Mouse (Mus musculus): ENCODE data around the gene Vezt.
A peak's percentile ranks its signal among the peaks of the same experiment; 100 is the strongest.

GRCm38 (mm10) chr10:93945843-93946499 is 89.6 kb downstream of the Vezt start:
- TF ChIP-seq MYOD1 (IDR thresholded peaks at IDR 0.05; ENCODE audit: control insufficient read depth in 1 of 3, insufficient read length in 2 of 3, low read depth in 2 of 3) (peak in 2 of 3 experiments; percentile 59 to 75), USF1 (IDR thresholded peaks at IDR 0.05; ENCODE audit: low read depth) (no peak), POLR2A (IDR thresholded peaks at IDR 0.05; ENCODE audit: insufficient read length, low read depth) (no peak), POLR2AphosphoS2 (IDR thresholded peaks at IDR 0.05; ENCODE audit: insufficient read length, low read depth) (no peak), SRF (IDR thresholded peaks at IDR 0.05; ENCODE audit: control insufficient read depth, insufficient read length, low read depth) (no peak)

Measured in myocyte (in vitro differentiated cells).